Mouse (Mus musculus): ENCODE measurements around the gene Wnt3a.
"Not testable (repeated sequence)": the region's sequence is repeated elsewhere in the genome, so short reads cannot be mapped to it uniquely, and the experiment has no call there.

Gene Wnt3a

DNA sequence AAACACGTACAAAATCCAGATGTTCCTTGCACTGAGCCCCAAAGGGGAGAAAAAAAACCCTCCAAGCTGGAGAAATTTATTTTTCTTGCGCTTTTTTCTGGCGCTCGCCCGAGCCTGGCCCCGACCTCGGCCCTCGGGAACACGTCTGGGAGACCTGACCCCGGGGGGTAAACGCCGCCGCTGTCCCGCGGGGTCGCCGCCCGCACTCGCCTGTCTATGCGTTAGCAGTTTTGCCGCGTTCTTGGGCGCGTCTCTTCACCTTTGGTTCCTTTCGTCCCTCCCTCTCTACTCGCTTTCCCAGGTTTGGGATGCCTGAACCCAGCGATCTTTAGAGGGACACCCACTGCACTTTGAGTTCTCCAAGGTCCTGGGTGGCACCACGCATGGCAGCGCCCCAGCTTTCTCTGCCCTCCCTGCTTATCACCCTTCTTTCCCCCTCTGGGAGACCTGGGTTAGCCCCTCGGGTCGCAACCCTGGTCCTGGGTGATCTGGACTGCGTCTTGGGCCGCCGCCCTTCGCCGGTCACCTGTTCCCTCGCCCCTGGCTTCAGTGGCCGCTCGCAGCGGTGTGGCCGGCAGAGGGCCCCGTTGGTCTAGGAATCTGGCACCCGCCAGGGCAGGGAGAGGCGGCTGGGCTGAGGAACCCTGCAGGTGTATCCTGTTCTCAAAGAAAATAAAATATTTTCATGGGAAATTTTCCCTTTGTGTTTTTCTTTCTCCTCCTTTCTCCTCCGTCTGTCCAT is 17.0 kb upstream of the Wnt3a start:
- DNase-seq (ENCODE audit: low read depth): no peak

DNA sequence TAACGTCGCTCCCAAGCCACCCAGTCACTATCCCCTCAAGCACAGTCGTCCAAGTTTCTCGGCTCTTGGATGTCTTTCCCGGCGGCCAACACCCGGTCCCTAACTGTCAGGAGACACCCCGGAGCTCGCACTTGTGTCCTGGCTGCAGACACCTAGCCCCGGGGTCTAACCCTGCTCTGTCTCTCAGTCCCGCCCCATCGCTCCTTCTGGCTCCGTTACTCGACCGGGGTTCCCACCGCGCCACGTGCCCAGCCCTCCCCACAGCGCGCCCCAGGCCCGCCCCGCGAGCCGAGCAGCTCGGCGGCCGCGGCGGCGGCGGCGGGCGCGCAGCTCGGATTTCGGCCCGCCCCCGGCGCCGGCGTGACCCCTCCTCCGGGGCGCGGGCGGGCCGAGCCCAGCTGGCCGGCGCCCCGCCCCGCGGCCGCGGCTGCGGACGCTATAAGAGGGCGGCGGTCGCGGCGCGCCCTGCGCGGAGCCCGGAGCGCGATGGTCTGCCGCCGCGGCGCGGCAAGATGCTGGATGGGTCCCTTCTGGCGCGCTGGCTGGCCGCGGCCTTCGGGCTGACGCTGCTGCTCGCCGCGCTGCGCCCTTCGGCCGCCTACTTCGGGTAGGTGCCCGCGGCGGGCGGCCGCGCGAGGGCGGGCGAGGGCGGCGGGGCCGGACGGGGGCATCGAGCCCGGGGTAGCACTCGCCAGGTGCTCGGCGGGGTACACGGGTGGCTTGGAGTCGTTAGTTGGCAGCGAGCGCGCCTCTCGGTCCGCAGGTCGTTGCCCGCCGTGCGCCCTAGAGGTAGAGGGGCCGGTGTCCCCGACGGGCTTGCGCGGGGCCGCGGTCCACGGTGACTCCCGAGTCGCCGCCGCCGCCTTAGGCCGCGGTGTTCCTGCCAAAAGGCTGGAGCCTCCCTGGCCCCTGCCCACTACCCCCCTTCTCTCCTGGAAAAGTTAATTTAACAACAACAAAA is 16.2 kb upstream of the Wnt3a start, which contains the start of gene Wnt9a:
Wnt9a (plus strand) TSS at position 468 of the 961 bp plus-strand sequence.
- DNase-seq (ENCODE audit: low read depth): no peak

DNA sequence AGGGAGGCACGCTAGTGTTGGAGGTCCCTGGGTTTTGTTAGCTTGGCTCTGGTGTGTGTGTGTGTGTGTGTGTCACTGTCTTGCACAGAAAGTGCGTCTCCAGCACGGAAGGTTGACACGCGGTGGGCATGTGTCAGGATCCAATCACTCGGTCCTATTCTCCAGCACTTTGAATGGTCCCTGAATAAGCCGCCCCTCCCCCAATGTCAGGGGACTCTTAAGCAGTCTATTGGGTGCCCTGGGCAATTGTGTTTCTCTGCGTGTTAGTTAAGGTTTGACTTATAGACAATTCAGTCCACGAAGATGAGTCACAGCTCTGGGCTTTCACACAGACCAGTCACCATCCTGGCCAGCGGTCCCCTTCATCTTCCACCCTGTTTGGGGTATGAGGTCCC is 15.3 kb upstream of the Wnt3a start:
- no peak for DNase-seq (ENCODE audit: low read depth)

DNA sequence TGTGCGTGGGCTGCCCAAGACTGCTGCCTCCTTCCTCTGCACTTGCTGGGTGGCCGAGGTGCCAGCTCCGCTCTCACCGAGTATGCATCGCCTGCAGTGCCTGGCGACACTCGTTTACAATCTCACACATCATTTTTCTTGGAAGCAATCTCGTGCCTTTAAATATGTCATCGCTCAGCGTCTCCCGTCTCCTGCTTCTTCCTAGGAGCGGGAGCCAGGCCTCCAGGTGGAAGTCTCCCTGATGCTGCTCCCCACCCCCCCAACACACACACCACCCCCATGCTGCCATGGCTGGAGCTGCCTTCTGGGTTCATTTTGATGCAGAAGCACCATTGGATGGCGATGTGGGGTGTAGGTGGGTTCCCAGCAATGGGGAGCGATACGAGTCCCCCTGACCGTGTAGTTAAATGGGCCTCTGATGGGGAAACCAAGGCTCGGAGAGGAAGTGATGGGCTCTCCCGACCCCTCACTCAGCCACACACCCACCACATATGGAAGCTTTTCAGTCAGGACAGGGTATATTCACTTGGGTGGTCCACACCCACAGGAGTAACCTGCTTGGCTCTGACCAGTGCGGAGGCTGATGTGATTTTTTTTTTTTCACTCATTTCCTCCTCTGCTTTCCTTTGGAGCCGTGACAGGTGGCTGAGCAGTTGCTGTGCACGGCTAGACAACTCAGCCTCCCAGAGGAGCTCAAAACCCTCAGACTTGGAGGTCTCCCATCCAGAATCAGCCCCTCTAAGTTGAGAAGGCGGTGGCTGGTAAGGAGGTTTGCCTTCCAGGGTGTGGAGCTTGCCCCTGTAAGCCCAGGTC is 14.7 kb upstream of the Wnt3a start:
- DNase-seq (ENCODE audit: low read depth): no peak

DNA sequence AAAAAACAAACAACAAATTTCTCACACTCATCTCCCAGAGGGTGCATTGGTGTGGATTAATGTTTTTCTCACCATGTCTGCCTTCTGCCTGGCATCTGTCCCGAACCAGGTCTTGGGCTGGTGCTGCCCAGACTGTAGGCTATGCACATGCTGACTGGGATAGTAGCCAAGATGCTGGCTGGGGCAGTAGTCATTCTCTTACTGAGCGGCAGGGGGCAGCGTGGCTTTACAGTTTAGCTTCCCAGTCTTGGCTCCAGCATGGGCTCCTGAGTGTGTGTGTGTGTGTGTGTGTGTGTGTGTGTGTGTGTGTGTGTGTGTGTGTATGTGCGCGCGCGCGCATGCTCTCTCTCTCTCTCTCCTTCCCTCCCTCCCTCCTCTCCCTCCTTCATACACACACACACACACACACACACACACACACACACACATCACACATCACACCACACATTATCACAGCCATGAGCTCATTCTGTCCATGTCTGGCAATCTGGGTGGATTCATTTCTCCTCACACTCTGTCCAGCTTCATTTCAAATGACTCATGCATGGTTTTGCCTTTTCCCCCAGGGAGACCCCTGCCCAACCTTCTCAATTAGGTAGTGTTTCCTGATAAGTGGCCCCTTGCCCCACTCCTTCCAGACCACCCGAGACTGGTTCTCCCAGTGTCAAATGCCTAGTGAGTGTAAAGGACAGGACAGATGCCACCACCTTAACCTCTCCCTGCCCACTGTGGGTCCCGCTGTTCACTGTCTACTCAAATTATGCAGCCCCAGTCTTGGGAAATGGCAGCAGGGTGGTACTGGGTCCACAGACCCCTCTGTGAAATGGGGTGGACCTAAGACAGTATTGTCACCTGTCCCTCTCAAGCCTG is 12.4 kb upstream of the Wnt3a start:
- peak; percentile 58 for DNase-seq (ENCODE audit: low read depth)

DNA sequence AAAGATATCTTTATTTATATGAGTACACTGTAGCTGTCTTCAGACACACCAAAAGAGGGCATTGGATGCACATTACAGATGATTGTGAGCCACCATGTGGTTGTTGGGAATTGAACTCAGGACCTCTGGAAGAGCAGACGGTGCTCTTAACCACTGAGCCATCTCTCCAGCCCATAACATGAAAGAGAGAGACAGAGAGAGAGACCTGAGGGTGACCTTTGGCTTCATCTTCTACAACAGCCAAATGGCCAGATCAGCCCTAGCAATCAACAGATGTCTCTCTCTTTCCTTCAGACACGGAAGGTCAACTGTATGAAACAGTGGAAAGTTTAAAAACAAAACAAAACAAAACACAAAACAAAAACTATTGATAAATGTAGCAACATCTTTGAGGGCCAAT is 10.5 kb upstream of the Wnt3a start:
- DNase-seq (ENCODE audit: low read depth): not testable (repeated sequence)

DNA sequence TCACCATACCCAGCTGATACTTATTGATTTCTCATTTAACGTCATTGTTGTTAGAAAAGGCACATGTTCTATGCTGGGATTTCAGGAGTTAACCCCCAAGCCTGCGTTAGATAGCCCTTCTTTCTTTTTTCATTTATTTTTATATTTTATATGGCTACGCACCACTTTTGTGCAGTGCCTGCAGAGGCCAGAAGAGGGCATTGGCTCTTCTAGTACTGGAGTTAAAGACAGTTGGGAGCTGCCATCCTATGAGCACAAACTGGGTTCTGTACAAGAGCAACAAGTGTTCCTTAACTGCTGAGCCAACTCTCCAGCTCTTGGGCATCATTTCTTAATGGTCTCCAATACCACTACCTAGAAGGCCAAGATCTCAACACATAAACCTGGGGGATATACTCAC is 9.6 kb upstream of the Wnt3a start:
- DNase-seq (ENCODE audit: low read depth): no peak

DNA sequence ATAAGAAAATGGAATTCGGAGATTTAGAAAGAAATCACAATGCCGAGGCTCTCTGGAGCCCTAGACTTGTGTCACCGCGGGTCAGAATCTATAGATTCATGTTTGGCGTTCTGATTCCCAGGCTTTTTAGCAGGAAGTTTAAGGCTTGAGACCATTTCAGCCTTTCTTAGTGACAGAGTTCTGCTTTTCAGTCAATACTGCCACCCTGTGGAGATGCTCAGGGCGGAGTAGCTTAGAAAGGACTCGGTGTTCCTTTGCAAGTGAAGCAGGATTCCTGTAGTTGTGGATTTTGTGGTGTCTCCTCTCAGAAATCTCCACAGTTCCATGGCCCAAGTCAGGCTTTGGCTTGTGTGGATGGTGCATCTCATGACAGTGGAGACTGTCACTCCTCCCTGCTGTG is 7.4 kb upstream of the Wnt3a start:
- no peak for DNase-seq (ENCODE audit: low read depth)

DNA sequence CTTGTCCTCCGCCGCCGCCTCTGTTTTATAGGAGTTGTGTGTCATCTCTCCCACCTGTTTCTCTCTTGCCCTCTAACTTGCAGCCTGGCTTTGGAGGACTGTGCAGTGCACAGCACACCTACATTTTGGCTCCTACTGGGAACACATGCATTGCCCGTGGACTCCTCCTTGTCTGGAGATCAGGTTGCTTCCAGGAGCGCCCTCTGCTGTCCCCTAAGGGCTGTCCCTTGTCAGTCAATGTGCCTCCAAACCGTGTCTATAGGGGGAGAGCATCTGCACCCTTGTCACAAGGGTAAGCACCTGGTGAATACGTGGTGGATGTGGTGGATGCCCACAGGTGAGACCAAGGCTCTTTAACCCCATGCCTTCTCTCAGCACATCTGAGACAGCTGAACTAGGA is 3.1 kb upstream of the Wnt3a start:
- DNase-seq (ENCODE audit: low read depth): peak; percentile 49

DNA sequence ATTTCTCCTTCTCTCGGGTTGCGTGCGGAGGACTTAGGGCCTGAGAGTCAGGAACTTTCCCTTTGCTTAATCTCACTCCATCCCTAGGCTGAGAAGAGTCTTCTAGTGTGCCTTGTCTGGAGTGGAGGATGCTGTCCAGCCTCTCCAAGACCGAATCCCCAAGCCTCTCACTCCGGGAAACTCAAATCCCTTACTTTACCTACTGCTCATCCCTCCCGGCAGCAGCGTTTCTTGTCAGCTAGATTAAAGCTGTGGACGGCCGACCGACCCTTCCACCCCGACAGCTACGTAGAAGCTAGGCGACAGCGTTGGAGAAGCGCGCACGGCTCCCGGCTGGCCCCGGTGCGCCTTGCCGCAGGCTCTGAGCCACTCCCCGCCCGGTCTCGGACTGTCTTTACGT is 846 bp downstream of the Wnt3a start:
- DNase-seq (ENCODE audit: low read depth): no peak

DNA sequence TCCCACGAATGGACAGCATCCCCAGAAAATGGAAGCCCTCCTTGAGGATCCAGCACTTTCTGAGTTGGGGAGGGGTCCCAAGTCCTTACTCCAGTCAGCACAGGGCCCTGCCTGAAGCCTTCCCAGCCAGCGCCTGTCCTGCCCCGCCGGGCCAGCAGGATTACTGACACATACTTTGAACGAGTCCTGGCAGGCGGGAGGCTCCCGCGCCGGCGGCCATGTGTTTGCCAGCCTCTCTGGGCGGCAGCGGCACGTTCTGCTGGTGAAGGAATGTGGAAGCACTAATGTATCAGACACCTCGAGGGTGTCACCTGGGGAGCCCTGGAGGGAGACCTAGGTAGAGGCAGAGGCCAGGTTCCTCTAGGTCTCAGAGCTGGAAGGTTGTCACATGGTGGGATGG is 6.4 kb downstream of the Wnt3a start:
- DNase-seq (ENCODE audit: low read depth): no peak

DNA sequence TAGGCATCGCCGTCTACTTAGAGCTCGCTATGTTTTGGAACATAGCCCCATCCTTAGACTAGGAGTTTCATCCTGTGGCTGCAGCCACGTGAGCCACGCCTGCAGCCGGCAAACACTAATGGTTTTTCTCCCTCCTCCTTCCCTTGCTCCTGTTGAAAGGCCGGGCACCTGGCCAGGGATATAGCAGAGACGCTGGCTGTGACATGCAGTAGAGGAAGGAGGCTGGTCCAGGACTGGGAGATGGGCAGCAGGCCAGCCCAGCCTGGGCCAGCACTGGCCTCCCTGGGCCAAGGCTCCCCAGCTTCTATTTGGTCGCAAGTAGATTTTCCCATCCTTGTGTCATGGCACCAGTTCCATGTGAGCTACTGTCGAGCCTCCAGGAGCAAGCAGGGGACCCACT is 7.6 kb downstream of the Wnt3a start:
- DNase-seq (ENCODE audit: low read depth): no peak

DNA sequence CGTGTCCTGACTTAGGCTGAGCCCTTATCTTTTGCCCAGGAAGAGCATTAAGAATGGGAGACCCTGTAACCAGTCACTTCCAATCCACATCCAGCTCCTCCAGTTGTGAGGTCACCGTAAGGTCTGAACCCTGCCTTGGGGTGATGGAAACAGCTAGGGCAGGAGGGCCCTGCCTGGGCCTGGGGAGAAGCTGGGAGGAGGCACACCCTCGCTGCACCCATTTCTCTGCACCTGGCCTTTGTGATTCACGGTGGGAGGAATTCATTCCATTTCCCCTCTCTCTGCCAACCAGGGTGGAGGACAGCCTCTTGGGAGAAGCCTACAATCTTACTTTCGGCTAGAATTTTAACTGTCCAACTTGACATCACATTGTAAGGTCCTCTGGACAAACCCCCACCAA is 8.4 kb downstream of the Wnt3a start:
- DNase-seq (ENCODE audit: low read depth): no peak

DNA sequence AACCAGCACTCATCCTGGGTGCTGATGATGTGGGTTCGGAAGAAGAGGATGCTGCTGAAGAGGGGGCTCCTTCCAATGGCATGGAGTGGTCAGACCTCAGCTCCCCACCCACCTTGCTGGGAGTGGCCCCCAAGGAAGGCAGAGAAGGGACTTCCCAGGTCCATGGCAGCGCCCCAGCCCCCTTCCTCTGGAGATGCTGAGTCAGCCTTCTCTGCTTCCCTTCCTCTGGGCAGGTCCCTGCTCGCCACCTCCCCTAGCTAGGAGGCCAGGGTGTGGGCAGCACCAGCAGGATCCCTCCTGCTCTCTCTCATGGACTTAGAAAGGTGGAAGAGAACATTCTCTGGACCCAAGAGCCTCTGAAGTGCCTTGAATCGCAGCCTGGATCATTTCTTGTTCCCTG is 12.5 kb downstream of the Wnt3a start:
- DNase-seq (ENCODE audit: low read depth): no peak

DNA sequence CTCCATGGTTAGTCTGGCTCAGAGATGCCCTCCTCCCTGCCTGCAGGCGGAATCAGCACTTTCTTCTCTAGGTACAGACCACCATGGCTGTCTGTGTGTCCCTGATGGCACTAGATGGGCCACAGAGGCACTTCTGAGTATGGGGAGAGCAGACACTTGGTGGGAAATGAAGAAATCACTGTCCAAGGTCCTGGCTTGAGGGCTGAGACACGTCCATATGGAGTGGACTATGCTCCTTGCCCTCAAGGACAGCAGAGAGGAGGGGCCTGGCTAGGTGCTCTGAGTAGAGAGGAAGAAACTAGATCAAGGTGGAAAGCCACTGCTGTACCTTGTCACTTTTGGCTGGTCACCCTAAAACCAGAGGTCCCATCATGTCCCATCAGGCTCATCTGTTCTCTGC is 13.7 kb downstream of the Wnt3a start:
- no peak for DNase-seq (ENCODE audit: low read depth)

DNA sequence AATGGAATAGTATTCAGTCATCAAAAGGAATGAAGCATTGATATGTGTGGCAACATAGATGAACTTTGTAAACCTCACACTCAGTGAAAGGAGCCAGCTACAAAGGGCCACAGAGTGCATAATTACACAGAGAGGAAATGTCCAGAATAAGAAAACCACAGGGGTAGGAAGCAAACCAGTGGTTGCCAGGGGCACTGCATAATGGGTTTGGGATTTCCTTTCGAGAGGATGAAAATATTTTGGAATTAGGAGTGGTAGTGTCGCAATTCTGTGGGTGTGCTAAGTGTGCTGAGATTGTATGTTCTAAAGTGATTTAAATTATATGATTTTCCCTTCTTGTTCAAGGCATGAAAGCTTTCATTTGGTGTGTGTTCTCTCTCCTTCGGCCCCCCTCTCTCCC is 16.4 kb downstream of the Wnt3a start:
- no peak for DNase-seq (ENCODE audit: low read depth)

DNA sequence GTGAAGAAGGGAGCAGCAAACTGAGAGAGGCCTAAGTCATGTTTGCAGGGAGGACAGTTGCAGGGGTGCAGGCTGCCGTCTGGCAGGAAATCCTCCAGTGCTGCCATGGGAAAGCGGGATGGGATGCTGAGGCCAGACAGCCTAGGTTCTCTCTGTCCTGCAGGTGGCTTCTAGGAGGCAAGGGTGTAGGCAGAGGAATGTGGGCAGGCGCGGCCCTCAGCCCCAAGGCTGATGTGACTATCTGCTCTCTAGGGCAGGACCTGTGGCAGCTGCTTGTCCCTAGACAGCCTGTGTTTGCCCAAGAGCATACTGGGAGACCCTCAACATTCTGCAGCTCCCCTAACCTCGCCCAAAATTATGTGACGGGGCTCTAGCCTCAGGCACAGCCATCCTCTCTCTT is 23.8 kb downstream of the Wnt3a start:
- no peak for DNase-seq (ENCODE audit: low read depth)

DNA sequence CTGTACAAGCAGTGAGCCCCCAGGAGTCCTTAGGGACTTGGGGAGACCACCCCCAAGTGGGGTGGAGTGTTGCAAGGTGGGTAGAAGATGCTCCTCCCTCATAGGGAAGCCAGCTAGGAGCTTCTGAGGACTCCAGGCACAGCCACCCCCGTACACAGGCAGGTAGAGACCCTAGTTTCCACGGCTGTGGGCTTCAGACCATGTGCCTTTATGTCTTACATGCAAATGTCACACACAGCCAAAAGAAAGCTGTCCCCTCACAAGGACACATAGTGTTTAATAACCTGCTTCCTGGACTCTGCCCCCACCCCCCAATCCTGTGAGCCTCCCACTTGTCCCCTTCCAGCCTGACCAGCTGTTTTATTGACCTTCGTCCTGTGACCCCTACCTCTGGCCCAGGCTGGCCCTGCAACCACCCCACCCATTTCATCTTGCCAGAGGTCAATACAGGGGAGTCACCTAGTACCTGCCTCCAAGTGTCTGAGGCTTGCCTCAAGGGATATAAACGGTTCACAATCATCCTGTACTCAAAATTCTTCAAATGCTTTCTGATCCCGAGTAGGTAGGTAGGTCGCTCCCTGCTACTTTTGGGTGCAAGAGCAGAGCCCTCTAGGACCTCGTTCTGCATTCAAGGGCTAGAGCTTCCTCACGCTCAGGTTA is 25.3 kb downstream of the Wnt3a start:
- no peak for DNase-seq (ENCODE audit: low read depth)

DNA sequence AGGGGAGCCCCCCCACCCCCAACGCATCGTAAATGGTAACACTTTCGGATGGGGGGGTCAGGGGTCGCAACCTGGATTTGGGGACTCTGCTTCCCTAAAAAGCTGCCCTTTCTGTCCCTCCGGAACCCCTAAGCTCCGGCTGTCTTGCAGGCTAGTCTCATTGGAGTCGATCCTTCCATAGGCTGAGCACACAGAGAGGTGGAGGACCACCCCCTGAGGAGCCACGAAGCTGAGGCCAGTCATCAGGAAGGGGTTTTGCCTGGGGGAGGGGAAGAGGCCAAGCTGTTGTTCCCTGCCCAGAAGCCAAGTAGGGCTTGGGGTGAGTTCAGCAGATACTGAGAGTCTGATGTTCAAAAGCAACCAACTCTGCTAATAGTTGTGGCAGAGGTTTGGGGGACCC is 26.0 kb downstream of the Wnt3a start:
- no peak for DNase-seq (ENCODE audit: low read depth)

DNA sequence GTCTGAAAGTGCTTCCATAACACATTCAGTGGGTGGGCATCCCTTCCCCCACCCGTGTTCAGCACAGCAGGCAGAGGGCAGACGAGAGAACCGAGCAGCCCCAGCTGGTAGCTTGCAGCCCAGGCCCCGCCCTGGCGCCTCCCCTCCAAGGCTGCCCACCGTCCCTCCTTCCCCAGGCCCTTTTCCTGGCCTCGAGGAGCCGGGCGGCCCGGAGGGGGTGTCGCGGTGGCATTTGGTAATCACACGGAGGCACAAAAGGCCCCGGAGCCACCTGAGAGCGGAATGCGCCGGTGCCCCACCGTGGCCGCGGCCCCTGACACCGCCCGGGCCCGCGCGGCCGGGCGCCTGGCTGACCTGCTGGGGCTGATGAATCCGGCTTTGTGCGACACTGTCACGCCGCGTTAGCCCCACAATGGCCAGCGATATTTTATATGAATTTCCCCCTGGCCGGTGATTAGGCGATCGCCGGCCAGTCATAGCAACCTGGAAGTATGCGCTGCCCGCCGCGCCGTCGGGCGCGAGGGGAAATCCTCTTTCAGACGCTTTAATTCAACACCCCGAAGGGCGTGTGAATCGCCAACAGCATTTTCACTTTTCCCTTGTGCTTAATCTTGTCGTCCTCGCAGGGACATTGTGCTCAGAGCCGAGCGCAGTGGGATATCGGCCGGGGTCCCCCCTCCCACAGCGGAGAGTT is 26.5 kb downstream of the Wnt3a start:
- no peak for DNase-seq (ENCODE audit: low read depth)

All from c-Kit-positive CD71-negative TER-119-negative erythroid progenitor cells, embryonic 14.5 days (primary cell).